Mouse (Mus musculus): Measurements from ENCODE around the gene Patz1. TPM values are rescaled to one million over a fixed set of nuclear protein-coding genes. Genes with fewer than 3 reads are reported as not detected.

Gene Patz1
- polyA plus RNA-seq (2012; fragmentation: generic; extraction: Trizol): 29.6 TPM
- long read RNA-seq, experiment 1, partial matches to known transcripts: 0 of 13 reads
- long read RNA-seq, experiment 1, other reads (novel, unspliced or antisense): 6 of 13 reads
- long read RNA-seq, experiment 2, transcript Patz1-201 (4 exons, 3,118 nt): minor isoform, 26 of 87 reads
- long read RNA-seq, experiment 2, transcript Patz1-203 (3 exons, 2,930 nt): major isoform, 29 of 87 reads
- long read RNA-seq, experiment 2, transcript Patz1-202 (5 exons, 3,173 nt): minor isoform, 9 of 87 reads
- long read RNA-seq, experiment 2, partial matches to known transcripts: 1 of 87 reads
- long read RNA-seq, experiment 2, other reads (novel, unspliced or antisense): 16 of 87 reads

- Histone ChIP-seq H3K36me3 (ENCODE audit: control insufficient read depth, insufficient read depth) (peaks cover 23% of the 10 kb centered on the region), H3K4me3 (ENCODE audit: insufficient read depth, poor library complexity, severe bottlenecking) (peak within 1 kb of the TSS; percentile 77), H3K27me3 (ENCODE audit: control insufficient read depth, insufficient read depth, insufficient read length) (no peaks in the 10 kb centered on the region), H3K79me2 (ENCODE audit: control insufficient read depth, insufficient read depth) (peaks cover 38% of the 10 kb centered on the region), H3K79me3 (ENCODE audit: low read depth) (peaks cover 36% of the 10 kb centered on the region), H3ac (ENCODE audit: control insufficient read depth, insufficient read length, low read depth) (peak within 1 kb of the TSS; percentile 98)
- TF ChIP-seq USF1 (IDR thresholded peaks at IDR 0.05; ENCODE audit: low read depth) (no peak), MAX (IDR thresholded peaks at IDR 0.05) (peak; percentile 9), FOSL1 (IDR thresholded peaks at IDR 0.05; ENCODE audit: insufficient read depth, low read length, poor library complexity, severe bottlenecking) (no peak)
Observed at GRCm38 (mm10) chr11:3288521-3289301, at the start of gene Patz1. Patz1 (plus strand) TSS chr11:3288874.

DNA sequence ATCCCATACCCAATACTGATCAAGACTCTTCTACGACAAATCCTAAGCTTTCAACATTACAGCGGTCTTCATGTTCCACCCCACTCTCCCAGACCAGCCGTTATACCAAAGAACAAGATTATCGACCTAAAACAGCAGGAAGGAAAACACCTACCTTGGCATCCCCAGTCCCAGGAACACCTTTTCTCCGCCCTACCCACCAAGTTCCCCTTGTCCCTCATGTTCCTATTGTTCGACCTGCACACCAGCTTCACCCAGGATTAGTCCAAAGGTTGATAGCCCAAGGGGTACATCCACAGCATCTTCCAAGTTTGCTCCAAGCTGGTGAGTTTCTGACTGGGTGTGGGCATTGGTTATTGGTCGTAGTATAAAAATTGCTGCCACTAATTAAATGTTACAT, 46.3 kb upstream of the Patz1 start:
- no peaks in the 10 kb centered on the region for H3K27me3 ChIP-seq (ENCODE audit: control insufficient read depth, insufficient read depth, insufficient read length)
- H3K4me3 ChIP-seq (ENCODE audit: insufficient read depth, poor library complexity, severe bottlenecking): no peak overlapping the region
- peaks cover 99% of the 10 kb centered on the region for H3K36me3 ChIP-seq (ENCODE audit: control insufficient read depth, insufficient read depth)
- TF ChIP-seq USF1 (IDR thresholded peaks at IDR 0.05; ENCODE audit: low read depth) (no peak), CEBPB (IDR thresholded peaks at IDR 0.05; ENCODE audit: low read depth) (no peak), MYOD1 (IDR thresholded peaks at IDR 0.05; ENCODE audit: control insufficient read depth, insufficient read length, low read depth) (no peak), MAX (IDR thresholded peaks at IDR 0.05) (no peak), CTCF (IDR thresholded peaks at IDR 0.05; ENCODE audit: control insufficient read depth, insufficient read depth, insufficient read length) (no peak), FOSL1 (IDR thresholded peaks at IDR 0.05; ENCODE audit: insufficient read depth, low read length, poor library complexity, severe bottlenecking) (no peak), MYOG (IDR thresholded peaks at IDR 0.05; ENCODE audit: control insufficient read depth, extremely low read depth, insufficient read length) (no peak)
- no peak overlapping the region for H3ac ChIP-seq (ENCODE audit: control insufficient read depth, insufficient read length, low read depth)
- H3K79me3 ChIP-seq (ENCODE audit: low read depth): peaks cover 7% of the 10 kb centered on the region
- no peaks in the 10 kb centered on the region for H3K79me2 ChIP-seq (ENCODE audit: control insufficient read depth, insufficient read depth)

DNA sequence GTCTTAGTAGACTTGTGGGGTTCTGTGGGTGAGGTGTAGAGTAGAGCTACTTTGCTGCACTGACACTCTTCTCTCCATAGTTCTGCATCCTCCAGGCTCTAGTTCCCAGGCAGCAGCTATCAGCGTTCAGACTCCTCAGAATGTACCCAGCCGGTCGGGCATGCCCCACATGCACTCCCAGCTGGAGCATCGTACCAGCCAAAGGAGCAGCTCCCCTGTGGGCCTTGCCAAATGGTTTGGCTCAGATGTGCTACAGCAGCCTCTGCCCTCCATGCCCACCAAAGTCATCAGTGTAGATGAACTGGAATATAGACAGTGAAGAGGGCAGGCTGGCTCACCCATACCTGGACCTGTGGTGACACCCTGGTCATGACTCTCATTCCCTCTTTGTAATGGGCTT, 44.9 kb upstream of the Patz1 start:
- Histone ChIP-seq H3K79me3 (ENCODE audit: low read depth) (peaks cover 2% of the 10 kb centered on the region), H3K4me3 (ENCODE audit: insufficient read depth, poor library complexity, severe bottlenecking) (no peak overlapping the region), H3K36me3 (ENCODE audit: control insufficient read depth, insufficient read depth) (peaks cover 100% of the 10 kb centered on the region), H3K27me3 (ENCODE audit: control insufficient read depth, insufficient read depth, insufficient read length) (no peaks in the 10 kb centered on the region), H3K79me2 (ENCODE audit: control insufficient read depth, insufficient read depth) (no peaks in the 10 kb centered on the region), H3ac (ENCODE audit: control insufficient read depth, insufficient read length, low read depth) (no peak overlapping the region)
- no peak for TF ChIP-seq CEBPB (IDR thresholded peaks at IDR 0.05; ENCODE audit: low read depth)
- TF ChIP-seq MYOG (IDR thresholded peaks at IDR 0.05; ENCODE audit: control insufficient read depth, extremely low read depth, insufficient read length): no peak
- TF ChIP-seq CTCF (IDR thresholded peaks at IDR 0.05; ENCODE audit: control insufficient read depth, insufficient read depth, insufficient read length): no peak
- no peak for TF ChIP-seq FOSL1 (IDR thresholded peaks at IDR 0.05; ENCODE audit: insufficient read depth, low read length, poor library complexity, severe bottlenecking)
- TF ChIP-seq MYOD1 (IDR thresholded peaks at IDR 0.05; ENCODE audit: control insufficient read depth, insufficient read length, low read depth): no peak
- no peak for TF ChIP-seq USF1 (IDR thresholded peaks at IDR 0.05; ENCODE audit: low read depth)
- no peak for TF ChIP-seq MAX (IDR thresholded peaks at IDR 0.05)

DNA sequence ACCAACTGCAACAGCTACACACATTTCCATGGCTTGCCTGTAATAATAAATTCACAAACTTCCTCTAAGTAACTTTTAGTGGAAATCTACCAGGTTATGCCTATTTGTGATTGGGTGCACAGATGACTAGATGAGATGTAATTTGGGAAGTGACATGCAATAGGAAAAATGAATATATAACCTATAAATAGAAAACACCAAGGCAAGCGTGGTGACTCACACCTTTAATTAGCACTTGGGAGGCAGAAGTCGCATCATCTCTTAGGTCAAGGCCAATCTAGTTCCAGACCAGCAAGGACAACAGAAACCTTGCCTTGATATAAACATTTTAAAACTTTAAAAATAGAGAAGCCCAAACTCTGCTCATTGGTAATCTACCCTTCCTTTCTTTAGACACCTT, 41.3 kb upstream of the Patz1 start:
- Histone ChIP-seq H3K79me3 (ENCODE audit: low read depth) (peaks cover 2% of the 10 kb centered on the region), H3K4me3 (ENCODE audit: insufficient read depth, poor library complexity, severe bottlenecking) (no peak overlapping the region), H3ac (ENCODE audit: control insufficient read depth, insufficient read length, low read depth) (no peak overlapping the region), H3K27me3 (ENCODE audit: control insufficient read depth, insufficient read depth, insufficient read length) (no peaks in the 10 kb centered on the region), H3K79me2 (ENCODE audit: control insufficient read depth, insufficient read depth) (no peaks in the 10 kb centered on the region), H3K36me3 (ENCODE audit: control insufficient read depth, insufficient read depth) (peaks cover 100% of the 10 kb centered on the region)
- no peak for TF ChIP-seq MAX (IDR thresholded peaks at IDR 0.05)
- TF ChIP-seq FOSL1 (IDR thresholded peaks at IDR 0.05; ENCODE audit: insufficient read depth, low read length, poor library complexity, severe bottlenecking): no peak
- TF ChIP-seq MYOD1 (IDR thresholded peaks at IDR 0.05; ENCODE audit: control insufficient read depth, insufficient read length, low read depth): no peak
- TF ChIP-seq CTCF (IDR thresholded peaks at IDR 0.05; ENCODE audit: control insufficient read depth, insufficient read depth, insufficient read length): no peak
- no peak for TF ChIP-seq CEBPB (IDR thresholded peaks at IDR 0.05; ENCODE audit: low read depth)
- no peak for TF ChIP-seq USF1 (IDR thresholded peaks at IDR 0.05; ENCODE audit: low read depth)
- no peak for TF ChIP-seq MYOG (IDR thresholded peaks at IDR 0.05; ENCODE audit: control insufficient read depth, extremely low read depth, insufficient read length)

- Histone ChIP-seq H3K36me3 (ENCODE audit: control insufficient read depth, insufficient read depth) (peaks cover 93% of the 10 kb centered on the region), H3K4me3 (ENCODE audit: insufficient read depth, poor library complexity, severe bottlenecking) (no peak overlapping the region), H3ac (ENCODE audit: control insufficient read depth, insufficient read length, low read depth) (no peak overlapping the region), H3K79me2 (ENCODE audit: control insufficient read depth, insufficient read depth) (peaks cover 47% of the 10 kb centered on the region), H3K27me3 (ENCODE audit: control insufficient read depth, insufficient read depth, insufficient read length) (no peaks in the 10 kb centered on the region), H3K79me3 (ENCODE audit: low read depth) (peaks cover 21% of the 10 kb centered on the region)
- no peak for TF ChIP-seq CTCF (IDR thresholded peaks at IDR 0.05; ENCODE audit: control insufficient read depth, insufficient read depth, insufficient read length)
- TF ChIP-seq MYOG (IDR thresholded peaks at IDR 0.05; ENCODE audit: control insufficient read depth, extremely low read depth, insufficient read length): no peak
Observed at GRCm38 (mm10) chr11:3259537-3259936, 29.1 kb upstream of the Patz1 start.

All from C2C12 (cell line).